Mouse (Mus musculus) WW6 (cell line): ENCODE results near the gene Tnks2.

Experiments used
- DNase-seq: peaks from one replicate; pipeline ENCODE4 v3.0.0-alpha.2; 2013; ENCODE audit warnings: low read depth, low spot score

The Tnks2 gene

GRCm38 (mm10) chr19:36896791-36897569, 62.9 kb downstream of the Tnks2 start:
- no peak for DNase-seq

- DNase-seq = no peak
Measured at GRCm38 (mm10) chr19:36897778-36898177, 63.7 kb downstream of the Tnks2 start.

GRCm38 (mm10) chr19:36903377-36903776, 69.3 kb downstream of the Tnks2 start:
- no peak for DNase-seq

GRCm38 (mm10) chr19:36904211-36905007, 70.4 kb downstream of the Tnks2 start:
- no peak for DNase-seq

- no peak for DNase-seq
Measured at GRCm38 (mm10) chr19:36909150-36909549, 75.1 kb downstream of the Tnks2 start.

GRCm38 (mm10) chr19:36909676-36910292, 75.8 kb downstream of the Tnks2 start:
- peak; percentile 65 for DNase-seq

- DNase-seq = no peak
Measured at GRCm38 (mm10) chr19:36910424-36911045, 76.5 kb downstream of the Tnks2 start.

- DNase-seq = no peak
Measured at GRCm38 (mm10) chr19:36913064-36913463, 79.0 kb downstream of the Tnks2 start.

- DNase-seq = no peak
Measured at GRCm38 (mm10) chr19:36916206-36916605, 82.2 kb downstream of the Tnks2 start.

GRCm38 (mm10) chr19:36916876-36917389, 82.9 kb downstream of the Tnks2 start:
- no peak for DNase-seq

- peak; percentile 48 for DNase-seq
Measured at GRCm38 (mm10) chr19:36918441-36919301, 84.6 kb downstream of the Tnks2 start.

GRCm38 (mm10) chr19:36919466-36919865, 85.4 kb downstream of the Tnks2 start, which contains the start of gene Fgfbp3:
Gene Fgfbp3, minus strand, starts transcription at chr19:36919615.
- DNase-seq = no peak

GRCm38 (mm10) chr19:36922015-36922414, 88.0 kb downstream of the Tnks2 start:
- DNase-seq = no peak

- DNase-seq = no peak
Measured at GRCm38 (mm10) chr19:36922936-36923335, 88.9 kb downstream of the Tnks2 start.

GRCm38 (mm10) chr19:36925671-36926552, 91.9 kb downstream of the Tnks2 start, which contains the start of gene Btaf1:
Gene Btaf1, plus strand, starts transcription at chr19:36926079.
- DNase-seq = peak; percentile 82

GRCm38 (mm10) chr19:36926553-36927236, 92.7 kb downstream of the Tnks2 start:
- no peak for DNase-seq

GRCm38 (mm10) chr19:36927800-36928361, 93.8 kb downstream of the Tnks2 start:
- DNase-seq = no peak

- no peak for DNase-seq
Measured at GRCm38 (mm10) chr19:36929816-36930215, 95.8 kb downstream of the Tnks2 start.

- no peak for DNase-seq
Measured at GRCm38 (mm10) chr19:36932097-36932496, 98.1 kb downstream of the Tnks2 start.
